Mouse (Mus musculus): ENCODE data around the gene Fblim1.
A peak's percentile ranks its signal among the peaks of the same experiment; 100 is the strongest.

Gene Fblim1

DNA sequence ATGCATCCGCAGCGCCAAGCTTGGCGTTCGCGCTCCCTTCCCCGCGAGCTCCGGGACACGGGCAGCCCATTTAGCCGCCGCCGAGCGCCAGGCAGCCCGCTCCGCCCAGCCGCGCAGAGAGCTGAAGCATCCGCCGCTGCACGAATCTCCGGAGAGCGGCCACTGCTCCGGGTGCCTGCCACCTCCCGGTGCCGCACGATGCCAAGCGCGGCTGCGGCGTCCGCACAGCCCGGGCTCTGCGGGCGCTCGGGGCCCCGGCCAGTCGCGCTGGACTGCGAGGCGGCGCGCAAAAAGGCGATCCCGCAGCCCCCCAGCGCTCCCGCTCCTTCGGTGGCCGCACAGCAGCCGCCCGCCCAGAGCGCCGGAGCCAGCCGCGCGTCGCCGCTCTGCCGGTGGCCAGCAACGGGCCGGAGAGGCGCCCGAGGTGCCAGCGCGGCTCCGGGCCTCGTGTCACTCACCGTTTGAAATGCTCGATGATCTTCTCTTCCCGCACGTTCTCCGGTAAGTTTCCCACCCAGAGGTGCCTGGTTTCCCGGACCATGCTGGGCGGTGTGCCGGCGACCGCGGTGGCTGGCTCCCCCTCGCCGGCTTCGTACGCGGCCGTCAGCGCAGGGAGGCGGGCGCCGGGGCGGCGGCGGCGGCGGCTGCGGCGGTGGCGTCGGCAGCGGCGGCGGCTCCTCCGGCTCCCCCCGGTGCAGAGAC is 68.0 kb downstream of the Fblim1 start:
- peak; percentile 58 to 67 for DNase-seq

DNA sequence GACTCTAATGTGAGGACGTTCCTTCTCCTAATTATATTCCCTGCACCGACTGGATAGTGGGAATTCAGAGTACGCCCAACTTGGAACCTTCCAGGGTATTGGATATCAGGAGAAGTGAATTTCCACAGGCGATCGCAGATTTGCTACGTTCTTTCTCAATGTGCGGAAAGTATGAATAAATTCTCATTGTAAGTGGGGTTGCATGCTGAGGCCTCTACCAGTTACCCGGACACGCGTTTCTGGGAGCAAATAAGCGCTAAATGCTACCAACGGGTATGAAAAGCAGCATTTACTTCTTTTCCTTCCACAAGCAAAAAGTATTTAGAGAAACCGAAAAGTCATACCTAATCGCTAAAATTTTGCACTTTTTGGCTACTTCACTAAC is 68.7 kb downstream of the Fblim1 start:
- no peak for DNase-seq

DNA sequence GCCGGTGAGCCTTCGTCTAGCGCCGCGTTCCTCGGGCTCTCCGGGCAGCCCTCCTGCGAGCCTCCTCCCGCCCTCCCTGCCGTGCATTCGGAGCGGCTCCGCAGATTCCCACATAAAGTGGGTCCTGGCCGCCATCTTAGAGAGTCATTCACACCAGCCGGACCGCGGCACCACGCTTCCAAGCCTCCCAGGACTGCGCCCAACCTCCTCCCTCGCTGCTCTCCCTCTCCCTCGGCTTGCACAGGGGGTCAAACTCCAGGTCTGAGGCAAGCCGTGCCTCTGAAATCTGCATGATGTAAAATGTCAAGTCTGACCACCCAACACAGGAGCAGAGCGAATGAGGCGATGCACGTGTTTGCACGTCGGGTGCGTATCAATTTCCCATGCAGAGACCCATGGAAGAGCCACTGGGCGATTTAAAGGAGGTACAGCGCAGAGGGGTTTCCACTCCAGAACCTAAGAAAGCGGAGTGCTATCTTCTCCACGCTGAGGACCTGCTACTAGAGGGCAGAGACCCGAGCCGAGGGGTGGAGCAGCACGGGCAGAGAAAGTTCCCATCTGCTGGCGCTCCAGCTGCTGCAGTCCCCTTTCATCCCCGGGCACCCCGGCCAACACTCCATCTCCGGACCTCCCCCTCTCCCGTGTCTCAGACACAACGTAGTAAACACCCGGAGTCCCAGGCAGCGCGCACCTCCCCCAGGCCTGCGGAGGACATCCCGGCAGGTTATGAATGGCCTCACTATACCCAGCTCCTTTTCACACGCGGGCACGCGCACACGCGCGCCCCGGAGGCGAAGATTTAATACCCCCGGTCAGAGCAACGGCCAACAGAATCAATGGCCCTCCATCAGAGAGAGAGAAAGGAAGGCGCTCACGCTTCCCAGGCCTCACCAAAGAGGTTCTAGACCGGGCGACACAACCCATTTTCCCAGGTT is 69.3 kb downstream of the Fblim1 start:
- peak; percentile 61 to 74 for DNase-seq

DNA sequence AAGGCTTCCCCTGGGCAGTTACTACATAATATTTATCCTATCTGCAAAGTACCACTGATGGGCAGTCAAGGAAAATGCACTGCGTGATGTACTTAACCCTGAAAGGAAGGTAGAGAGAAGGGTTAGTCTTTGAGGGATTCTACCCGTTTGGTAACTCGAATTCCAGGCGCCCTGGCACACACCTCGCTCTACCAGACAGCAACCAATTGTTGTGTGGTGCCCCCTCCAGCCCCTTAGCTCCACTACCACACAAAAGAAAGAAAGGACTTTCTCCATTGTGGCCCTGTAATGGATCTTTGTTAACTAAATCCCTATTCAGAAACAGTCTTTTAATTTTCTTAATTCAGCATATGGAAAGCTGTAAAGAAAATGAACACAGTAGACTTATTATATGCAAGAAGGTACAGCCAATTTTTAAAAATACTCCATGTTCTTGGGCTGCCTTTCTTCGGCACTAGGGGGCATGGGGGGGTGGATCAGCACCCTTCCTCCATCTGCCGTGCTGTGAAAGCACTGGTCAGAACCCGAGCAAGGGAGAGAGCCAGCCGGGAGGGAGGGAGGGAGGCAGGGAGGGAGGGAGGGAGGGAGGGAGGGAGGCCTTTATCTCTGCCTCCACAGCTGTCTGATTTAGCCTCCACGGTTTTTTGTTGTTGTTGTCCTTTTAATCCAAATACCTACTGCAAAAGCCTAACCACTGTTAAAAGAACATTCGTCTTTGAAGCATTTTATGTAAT is 70.8 kb downstream of the Fblim1 start:
- DNase-seq: peak; percentile 73 to 78

DNA sequence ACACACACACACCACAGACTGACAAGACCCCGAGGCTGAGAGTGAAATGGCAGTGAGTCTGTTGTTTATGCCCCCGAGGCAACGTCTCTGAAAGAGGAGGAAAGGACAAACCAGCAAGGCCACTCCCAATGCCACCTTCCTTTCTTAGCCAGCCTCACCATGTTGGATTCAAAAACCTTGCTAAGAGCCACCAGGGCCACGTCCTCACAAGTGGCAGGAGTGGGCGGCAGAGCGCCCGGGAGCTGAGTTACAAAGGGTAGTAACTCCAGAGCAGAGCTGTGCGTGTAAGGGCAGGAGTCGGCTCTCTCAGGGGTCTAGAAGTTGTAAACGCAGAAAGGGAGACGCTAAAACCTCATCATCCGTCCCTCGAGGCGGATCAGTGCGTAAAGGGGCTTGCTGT is 74.9 kb downstream of the Fblim1 start:
- no peak for DNase-seq

DNA sequence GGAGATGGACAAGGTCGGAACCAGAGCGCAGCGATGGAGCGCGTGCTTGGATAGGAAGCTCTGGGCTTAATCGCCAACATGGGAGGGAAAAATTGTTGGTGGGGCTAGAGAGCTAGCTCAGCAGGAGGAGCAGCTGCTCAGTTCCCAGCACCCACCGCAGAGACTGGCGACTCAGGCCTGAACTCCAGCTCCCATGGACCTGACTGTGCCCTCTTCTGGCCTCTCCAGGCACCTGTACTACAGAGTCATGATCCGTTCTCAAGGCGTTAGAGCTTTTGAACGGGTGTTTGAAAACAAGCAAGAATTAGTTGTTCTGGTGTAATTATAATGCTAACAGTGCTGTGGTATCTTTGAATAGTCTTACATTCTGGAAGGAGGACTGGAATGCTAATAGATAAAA is 77.0 kb downstream of the Fblim1 start:
- no peak for DNase-seq

DNA sequence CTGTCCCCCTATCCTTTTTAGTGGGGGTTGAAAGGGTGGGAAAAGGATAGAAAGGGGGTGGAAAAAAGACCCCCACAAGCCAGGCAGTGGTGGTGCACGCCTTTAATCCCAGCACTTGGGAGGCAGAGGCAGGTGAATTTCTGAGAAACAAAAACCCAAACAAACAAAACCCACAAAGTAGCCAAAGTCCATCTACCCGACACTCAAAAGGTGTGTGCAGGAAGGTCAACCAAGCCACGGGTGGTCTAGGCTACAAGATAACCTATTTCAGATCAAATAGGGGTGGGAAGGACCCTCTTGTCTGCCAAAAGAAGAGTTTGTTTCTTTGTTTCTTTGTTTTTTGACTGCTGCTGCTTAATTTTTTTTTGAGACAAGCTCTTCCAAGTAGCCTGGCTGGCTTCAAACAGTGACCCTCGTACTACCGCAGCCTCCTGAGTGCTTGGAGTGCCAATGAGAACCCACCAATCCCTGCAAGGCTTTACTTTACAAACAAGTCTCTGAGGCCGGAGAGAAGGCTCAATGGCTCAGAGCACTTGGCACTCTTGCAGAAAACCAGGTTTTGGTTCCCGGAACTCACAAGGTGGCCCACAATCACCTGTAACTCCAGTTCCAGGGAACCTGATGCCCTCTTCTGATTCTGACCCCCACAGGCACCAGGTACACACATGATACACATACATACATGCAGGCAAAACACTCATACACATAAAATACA is 78.8 kb downstream of the Fblim1 start:
- DNase-seq: no peak
